Mouse (Mus musculus): ENCODE results near the gene Avpr1b.
A peak's percentile ranks its signal among the peaks of the same experiment; 100 is the strongest.
"Not testable (repeated sequence)": the region's sequence is repeated elsewhere in the genome, so short reads cannot be mapped to it uniquely, and the experiment has no call there.

Gene Avpr1b

GRCm38 (mm10) chr1:131619348-131619747 is 20.3 kb downstream of the Avpr1b start:
- no peak for DNase-seq (ENCODE audit: low spot score)

DNA sequence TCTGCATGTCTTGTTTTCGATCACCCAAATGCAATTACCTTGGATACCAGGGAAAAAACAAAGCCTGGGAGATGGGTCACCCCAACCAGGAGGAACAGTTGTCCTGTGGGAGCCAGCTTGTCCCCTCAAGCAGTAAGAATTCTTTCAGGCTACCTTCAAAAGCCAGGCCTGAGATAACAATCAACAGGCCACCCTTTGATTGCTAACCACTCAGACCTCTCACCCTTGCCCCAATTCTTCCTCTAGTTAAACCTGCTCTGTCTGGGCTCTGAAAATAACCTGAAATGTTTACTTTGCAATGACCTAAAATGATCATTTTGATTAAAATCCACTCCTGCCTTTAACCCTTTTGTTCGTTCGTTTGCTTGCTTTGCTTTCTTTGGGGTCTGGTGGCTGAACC is 24.6 kb downstream of the Avpr1b start:
- no peak for DNase-seq (ENCODE audit: low spot score)

DNA sequence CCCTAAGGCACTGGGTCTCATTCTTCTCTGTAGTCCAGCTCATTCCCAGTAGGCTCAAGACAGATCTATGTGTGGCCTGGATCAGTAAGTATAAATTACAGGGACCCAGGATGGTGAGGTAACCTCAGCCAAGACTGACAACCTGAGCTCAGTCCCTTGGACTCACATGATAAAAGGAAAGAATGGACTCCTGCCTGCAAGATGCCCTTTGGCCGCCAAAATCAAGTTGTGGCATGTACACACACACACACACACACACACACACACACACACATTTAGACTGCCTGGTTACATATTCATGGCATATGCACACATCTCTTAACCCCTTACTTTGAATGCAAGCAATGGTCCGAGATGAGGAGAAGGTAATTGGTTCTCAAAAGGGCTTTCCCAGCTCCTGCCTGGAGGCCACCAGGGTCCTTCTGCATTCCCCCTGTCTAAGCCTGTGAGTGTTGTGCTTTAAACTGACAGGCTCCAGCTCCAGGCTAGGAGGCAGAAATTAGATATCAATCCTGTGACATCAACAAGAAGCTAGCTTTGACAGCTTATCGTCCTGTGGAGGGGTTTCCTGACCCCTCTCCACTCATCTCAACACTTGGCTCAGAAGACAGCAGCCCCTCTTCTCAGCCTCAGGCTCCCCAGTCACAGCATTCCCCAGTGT is 25.3 kb downstream of the Avpr1b start:
- DNase-seq (ENCODE audit: low spot score), result no peak

GRCm38 (mm10) chr1:131626200-131626599 is 27.2 kb downstream of the Avpr1b start:
- no peak for DNase-seq (ENCODE audit: low spot score)

DNA sequence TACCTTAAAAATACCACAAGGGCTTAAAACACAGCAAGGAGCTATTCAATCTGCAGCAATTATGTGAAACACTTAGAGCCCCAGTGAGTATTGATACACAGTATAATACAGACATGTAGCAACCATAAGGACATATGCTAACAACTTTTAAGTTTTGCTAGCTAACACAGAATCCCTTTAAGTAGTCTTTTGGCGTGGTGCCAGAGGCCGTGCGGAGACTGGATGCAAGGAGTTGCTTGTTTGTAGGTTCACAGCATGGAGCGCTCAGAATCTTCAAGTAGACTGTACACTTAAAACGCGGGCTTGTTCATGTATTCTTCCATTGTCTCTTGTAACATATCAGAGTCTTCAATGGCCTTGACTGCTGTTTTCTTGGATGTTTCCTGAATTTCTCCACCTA is 33.2 kb downstream of the Avpr1b start:
- not testable (repeated sequence) for DNase-seq (ENCODE audit: low spot score)

- no peak for DNase-seq (ENCODE audit: low spot score)
Measured at GRCm38 (mm10) chr1:131634495-131634894, 35.5 kb downstream of the Avpr1b start.

GRCm38 (mm10) chr1:131637791-131638540 is 38.9 kb downstream of the Avpr1b start, which contains the start of gene Ctse:
Ctse (plus strand) TSS chr1:131638306.
- DNase-seq (ENCODE audit: low spot score), result no peak

DNA sequence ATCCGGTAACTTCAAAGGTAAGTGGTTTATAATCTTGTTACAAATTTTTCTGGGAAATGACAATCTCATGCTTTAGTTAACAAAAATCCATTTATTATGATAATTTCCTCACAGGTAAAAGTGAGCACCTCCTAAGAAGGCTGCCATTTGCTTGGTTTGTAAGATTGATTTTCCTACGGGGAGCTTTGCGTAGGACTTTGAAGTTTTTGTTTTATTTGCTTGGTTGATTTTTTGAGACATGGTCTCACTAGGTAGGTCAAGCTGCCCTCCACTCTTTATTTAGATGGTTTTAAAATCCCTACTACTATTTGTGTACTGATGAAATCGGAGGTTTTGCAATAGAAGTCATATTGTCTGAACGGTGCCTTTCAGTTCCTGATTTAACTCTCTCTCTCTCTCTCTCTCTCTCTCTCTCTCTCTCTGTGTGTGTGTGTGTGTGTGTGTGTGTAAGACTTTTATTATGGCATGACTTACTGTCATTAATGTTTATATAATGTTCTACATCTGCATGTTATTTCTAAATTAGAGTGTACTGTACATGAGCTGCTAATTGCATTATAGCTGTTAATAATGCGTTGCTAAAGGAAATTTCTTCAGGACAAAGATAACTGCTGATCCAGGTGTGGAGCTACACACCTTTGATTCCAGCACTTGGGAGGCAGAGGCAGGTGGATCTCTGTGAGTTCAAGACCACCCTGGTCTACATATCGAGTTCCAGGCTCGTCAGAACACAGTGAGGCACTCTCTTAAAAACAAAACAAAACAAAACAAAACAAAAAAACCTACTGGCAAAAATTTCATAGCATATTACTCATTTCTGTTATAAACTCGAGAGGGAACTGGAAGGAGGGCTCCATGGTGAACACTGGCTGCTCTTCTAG is 39.7 kb downstream of the Avpr1b start:
- no peak for DNase-seq (ENCODE audit: low spot score)

- DNase-seq (ENCODE audit: low spot score), result no peak
Measured at GRCm38 (mm10) chr1:131640062-131640461, 41.0 kb downstream of the Avpr1b start.

DNA sequence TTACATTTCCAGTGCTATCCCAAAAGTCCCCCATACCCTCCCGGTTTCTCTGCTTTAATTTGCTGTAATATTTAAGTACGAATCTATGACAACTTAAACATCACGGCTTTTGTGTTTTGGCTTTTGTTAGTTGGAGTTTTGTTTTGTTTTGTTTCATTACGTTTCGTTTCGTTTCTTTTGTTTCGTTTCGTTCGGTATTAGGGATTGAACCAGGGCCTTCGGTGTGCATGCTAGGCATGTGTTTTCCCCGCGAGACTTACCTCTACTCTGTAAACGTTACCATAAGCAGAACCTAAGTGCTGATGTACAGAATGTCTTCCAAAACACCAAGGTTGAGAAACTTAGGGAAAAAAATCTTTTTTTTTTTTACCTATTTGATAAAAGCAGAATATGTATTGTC is 42.5 kb downstream of the Avpr1b start:
- DNase-seq (ENCODE audit: low spot score), result no peak

DNA sequence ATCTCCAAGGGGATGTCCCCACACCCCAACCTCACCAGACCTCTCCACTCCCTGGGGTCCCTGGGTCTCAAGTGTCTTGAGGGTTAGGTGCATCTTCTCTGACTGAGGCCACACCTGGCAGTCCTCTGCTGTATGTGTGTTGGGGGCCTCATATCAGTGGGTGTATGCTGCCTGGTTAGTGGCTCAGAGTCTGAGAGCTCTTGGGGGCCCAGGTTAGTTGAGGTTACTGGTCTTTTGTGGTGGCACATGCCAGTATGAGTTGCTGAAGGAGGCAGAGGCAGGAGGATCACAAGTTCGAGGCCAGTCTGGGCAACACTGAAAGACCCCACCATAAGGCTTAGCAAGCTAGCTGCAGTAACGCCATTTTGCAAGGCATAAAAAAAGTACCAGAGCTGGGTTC is 43.2 kb downstream of the Avpr1b start:
- DNase-seq (ENCODE audit: low spot score), result no peak

DNA sequence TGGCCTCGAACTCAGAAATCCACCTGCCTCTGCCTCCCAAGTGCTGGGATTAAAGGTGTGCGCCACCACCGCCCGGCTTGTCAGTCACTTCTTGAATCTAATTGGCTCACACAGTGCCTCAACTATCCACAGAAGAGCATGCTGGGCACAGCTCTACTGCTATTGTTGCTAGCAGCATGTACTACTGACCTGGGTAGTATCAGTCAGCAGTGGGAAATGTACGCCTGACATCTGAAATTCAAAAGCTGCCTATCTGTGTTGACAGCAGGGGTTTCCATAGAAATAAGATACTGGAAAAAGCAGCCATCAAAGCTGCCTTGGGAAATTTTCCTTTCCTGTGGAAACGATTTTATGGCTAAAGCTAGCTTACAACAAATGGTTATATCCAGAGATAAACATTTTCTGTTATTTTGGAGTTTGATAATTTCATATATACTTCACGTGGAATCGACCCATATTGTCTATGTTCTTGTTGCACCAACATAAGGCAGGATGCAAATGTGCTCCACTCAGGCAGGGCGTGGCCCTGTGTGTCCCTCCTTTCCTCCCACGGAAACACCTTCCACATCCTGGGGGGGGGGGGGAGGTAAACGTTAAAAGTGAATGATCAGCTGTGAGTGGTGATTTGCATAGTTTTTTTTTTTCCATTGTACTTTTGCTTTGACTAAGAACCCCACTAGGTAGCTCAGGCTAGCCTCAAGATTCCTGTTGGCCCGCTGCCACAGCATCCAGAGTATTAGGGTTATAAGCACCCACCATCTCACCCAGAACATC is 53.8 kb downstream of the Avpr1b start:
- no peak for DNase-seq (ENCODE audit: low spot score)

- no peak for DNase-seq (ENCODE audit: low spot score)
Measured at GRCm38 (mm10) chr1:131655601-131656000, 56.6 kb downstream of the Avpr1b start.

GRCm38 (mm10) chr1:131657945-131658354 is 58.9 kb downstream of the Avpr1b start:
- DNase-seq (ENCODE audit: low spot score), result peak; percentile 87

GRCm38 (mm10) chr1:131659512-131660085 is 60.6 kb downstream of the Avpr1b start:
- no peak for DNase-seq (ENCODE audit: low spot score)

DNA sequence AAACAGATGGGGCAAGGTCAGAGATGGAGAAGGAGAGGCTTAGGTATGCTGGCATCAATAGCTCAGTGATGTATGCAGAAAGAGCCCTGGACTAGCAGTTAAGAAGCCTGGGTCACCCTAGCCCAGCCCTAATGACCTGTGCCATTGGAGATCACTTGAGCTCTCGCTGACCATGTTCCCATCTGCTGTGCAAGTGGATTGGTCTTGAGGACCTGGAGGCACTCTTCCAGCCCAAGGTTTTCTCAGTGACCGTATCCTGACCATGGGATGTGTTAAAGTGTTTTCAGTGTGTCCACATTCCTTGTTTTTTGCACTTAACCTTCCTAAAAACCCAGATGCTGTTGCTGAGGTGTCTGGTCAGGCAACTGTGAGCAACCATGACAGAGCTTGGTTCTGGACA is 61.2 kb downstream of the Avpr1b start:
- DNase-seq (ENCODE audit: low spot score), result no peak

DNA sequence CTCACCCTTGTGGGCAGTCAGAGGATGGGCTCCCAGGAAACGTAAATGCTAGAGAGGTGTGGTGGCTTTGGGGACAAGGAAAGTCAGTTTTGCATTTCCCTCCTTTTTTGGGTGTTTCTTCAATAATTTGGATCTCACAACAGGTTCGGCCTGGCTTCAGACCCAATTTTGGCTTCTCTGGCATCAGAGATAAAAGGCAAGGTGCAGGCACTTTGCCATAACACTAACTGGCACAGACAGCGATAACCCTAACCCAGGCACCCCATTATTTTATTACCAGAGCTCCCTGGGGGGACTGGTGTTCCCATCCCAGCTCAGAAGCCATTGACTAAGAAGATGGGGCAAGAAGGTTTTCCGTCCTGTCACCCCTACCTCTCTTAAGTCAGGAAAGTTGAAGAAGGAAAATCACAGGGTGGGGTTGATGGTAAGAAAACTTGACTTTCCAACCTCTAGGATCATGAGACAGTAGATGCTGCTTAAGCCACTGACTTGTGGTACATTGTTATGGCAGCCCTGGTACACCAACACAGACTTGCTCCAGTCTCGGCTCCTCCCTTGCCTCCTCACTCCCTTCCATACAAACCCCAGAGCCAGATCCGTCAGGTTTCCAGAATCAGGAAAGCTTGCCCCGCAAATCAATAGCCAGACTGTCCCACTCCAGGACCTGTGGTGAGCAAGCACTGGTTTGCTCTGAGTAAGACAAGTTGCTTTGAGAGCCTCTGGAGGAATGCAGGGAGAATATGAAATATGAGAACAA is 61.9 kb downstream of the Avpr1b start:
- no peak for DNase-seq (ENCODE audit: low spot score)
